Mouse (Mus musculus): ENCODE measurements at regions not wholly inside any gene's neighbourhood (a gene's known extent, or its start where the extent isn't known, plus 50 kb on each side); places are given as distances from the start of the nearest gene placed in this dataset.

GRCm38 (mm10) chr12:16210111-16210510 is 393.4 kb upstream of the Trib2 start:
- intact Hi-C loops (cut with DNase I), result no loop called here
- no peak for DNase-seq

DNA sequence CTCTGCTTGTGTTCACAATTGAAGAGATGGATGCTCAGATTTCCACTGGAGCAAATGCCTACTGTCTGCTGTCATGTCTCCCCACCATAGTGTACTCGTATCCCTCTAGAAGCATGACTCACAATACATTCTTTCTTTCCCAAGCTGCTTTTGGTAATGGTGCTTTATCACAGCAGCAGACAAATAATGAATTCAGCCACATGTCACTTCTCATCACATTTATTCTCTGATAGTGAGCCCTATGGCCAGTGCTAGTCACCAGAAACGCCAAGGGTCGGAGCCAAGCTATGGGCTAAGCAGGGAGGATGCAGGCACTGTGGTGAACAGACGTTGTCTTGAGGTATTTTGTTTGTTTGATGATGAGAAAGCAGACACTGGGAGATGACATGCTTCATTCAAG is 388.2 kb upstream of the Trib2 start:
- intact Hi-C loops (cut with DNase I), result no loop called here
- DNase-seq, result no peak

- intact Hi-C loops (cut with DNase I), result no loop called here
- no peak for DNase-seq
These were observed 380.2 kb upstream of the Trib2 start for GRCm38 (mm10) chr12:16196917-16197316.

GRCm38 (mm10) chr12:16191803-16192389 is 375.2 kb upstream of the Trib2 start:
- intact Hi-C loops (cut with DNase I), result no loop called here
- DNase-seq, result no peak

GRCm38 (mm10) chr12:16190706-16191105 is 374.0 kb upstream of the Trib2 start:
- intact Hi-C loops (cut with DNase I), result no loop called here
- DNase-seq, result peak; percentile 55 to 56

GRCm38 (mm10) chr12:16189441-16189840 is 372.7 kb upstream of the Trib2 start:
- intact Hi-C loops (cut with DNase I), result loop anchor here (2.0 to 10.0 kb wide), 3 partner anchors 31 to 655 kb away; no protein-coding TSS in a partner anchor
- peak; percentile 62 to 66 for DNase-seq

GRCm38 (mm10) chr12:16185976-16186515 is 369.3 kb upstream of the Trib2 start:
- DNase-seq, result peak in 1 of 2 experiments; percentile 46
- intact Hi-C loops (cut with DNase I), result loop anchor here (1.0 to 10.0 kb wide), 3 partner anchors 169 to 651 kb away; partner anchors contain the start of gene Trib2

DNA sequence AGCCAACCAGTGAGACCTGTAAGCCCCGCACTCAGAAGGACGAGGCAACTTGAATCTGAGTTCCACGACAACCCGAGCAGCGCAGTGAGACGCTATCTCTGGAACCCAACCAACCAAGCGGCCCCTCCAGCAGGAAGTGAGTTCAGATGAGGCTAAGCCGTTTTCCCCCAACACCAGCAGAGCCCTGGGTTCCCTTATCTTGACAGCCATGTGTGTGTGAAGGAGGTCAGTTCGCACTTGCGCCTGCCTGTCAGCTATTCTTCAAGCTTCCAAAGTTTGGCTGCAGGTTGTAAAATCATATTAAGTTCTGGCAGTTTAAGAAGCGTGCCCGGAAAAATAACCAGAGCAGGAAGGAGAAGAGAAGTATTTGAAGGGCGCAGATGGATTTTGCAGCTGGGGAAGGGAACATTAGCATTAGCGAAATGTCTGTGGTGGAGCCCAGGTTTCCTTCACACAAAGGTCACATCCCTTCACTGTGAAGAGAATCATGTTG is 368.8 kb upstream of the Trib2 start:
- DNase-seq, result peak; percentile 82 to 85
- intact Hi-C loops (cut with DNase I), result loop anchor here (5.0 to 10.0 kb wide), 2 partner anchors 168 to 651 kb away; no protein-coding TSS in a partner anchor

- intact Hi-C loops (cut with DNase I), result loop anchor here (10.0 kb wide), 1 partner anchor 648 kb away; no protein-coding TSS in a partner anchor
These were observed 366.3 kb upstream of the Trib2 start for GRCm38 (mm10) chr12:16183055-16183454.

GRCm38 (mm10) chr12:16181599-16181998 is 364.9 kb upstream of the Trib2 start:
- intact Hi-C loops (cut with DNase I), result loop anchor here (10.0 kb wide), 1 partner anchor 647 kb away; no protein-coding TSS in a partner anchor
- no peak for DNase-seq

More at GRCm38 (mm10) chr12:16183055-16183454, 366.3 kb upstream of the Trib2 start:
- DNase-seq, result peak in 1 of 2 experiments; percentile 11

DNA sequence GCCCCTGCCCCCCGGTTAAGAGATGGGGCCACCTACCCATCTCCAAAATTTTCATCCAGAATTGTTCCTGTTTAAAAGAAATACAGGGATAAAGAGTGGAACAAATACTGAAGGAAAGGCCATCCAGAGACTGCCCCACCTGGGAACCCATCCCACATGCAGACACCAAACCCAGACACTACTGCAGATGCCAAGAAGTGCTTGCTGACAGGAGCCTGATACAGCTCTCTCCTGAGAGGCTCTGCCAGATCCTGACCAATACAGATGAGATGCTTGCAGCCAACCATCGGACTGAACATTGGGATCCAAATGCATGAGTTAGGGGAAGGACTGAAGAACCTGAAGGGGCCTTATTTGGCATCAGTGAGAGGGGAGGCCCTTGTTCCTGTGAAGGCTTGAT is 363.2 kb upstream of the Trib2 start:
- DNase-seq, result no peak
- intact Hi-C loops (cut with DNase I), result loop anchor here (10.0 kb wide), 1 partner anchor 645 kb away; no protein-coding TSS in a partner anchor

DNA sequence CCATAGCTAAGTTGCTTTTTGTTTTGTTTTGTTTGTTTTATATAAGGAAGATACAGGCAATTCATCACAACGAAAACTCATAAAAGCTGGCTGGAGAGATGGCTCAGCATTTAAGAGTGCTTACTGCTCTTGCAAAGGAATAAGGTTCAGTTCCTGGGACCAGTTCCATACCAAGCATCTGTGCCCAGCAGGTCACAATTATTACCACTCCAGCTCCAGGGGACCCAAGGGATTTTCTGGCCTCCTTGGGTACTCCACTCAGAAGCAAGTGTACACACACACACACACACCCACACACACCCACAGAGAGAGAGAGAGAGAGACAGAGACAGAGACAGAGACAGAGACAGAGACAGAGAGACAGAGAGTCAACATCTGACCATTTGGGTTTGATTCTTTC is 359.6 kb upstream of the Trib2 start:
- no peak for DNase-seq
- intact Hi-C loops (cut with DNase I), result no loop called here

DNA sequence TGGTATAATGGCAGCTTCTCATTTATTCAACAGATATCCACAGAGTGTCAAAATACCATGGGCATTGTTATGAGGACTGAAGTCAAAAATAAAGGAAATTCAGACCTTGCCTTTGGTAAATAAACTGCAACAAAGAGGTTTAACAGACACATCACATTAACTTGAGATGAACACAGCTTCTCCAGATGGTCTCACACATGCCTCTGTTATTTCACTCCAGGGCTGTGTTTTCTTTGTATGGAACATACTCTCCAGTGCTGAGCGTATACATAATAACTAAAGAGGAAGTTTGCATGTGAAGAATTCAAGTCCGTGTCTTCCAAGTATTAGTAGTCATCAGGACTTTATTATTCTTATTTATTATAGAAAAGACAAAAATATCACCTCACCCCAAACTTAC is 355.5 kb upstream of the Trib2 start:
- DNase-seq, result no peak
- intact Hi-C loops (cut with DNase I), result no loop called here

DNA sequence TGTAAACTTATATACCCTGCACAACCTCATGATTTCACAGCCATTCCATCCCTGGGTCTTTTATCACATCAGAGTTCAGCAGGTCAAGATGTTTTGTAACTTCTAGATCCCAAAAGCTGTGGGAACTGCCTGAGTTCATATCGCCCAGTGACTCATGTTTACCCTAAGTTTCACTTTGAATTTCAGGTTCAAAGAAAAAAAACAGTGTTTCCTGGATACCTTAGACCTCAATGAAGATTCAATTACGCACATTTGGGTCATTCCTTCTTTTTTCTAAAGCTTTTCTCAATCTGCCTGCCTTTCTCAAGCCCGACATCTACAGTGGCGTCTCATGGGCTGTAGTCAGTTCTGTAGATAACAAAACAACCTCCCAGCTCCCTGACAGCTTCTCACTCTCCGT is 354.9 kb upstream of the Trib2 start:
- intact Hi-C loops (cut with DNase I), result no loop called here
- no peak for DNase-seq

DNA sequence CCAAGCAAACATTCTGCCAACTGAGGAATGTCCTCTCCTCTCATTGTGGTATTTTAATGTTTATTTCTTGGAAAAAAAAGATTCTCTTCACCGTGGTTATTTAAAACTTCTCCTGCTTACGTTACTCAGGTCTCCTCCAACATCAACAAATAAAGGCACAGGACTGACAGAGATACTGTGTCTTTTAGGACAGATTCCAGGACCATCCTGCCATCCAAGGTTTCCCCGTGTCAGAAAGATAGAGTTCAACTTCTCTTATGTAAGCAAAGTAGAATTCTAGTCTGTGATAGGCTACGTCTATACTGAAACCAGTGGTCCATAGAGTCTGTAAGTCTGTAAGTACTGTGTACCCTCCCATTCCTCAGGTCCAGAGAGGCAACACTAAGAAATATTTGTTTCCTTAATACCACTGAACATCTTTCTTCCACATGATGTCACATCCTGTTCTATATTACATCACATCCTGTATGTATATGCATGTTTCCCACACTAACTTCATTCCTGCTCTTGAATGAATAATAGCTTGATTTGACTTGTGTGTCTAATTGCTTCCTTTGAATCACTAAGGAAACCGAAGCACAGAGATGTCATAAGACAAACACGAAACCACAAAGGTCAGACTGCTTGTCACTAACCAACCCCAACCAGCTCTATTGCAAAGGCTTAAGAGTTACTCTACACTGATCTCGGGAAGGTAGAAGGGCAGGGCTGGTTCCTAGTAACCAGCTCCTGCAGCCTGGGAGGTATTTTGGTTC is 353.2 kb upstream of the Trib2 start:
- intact Hi-C loops (cut with DNase I), result no loop called here

DNA sequence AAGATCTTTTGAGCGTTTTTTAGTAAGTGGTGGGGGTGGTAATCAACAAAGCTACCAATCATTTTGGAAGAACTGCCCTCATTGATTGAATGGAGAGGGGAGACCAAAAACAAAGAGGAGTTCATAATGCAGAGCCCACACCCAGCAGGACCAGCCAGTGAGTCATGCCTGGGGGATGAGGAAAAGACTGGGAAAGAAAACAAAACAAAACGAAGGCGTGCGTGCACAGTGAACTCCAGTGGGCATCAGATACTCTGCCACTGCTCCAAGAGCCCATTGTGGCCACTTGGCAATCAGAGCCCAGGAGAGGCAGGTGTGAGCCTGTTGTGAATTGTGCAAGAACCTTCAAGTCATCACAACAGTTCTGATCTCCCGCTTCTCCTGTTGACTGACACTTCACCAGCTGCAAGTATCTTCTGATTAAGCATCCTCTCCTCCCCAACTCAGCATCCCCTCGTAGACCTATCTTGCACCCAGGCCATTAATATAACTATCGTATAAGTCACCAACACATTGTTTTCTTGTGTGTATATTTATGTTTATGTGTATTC is 351.1 kb upstream of the Trib2 start:
- intact Hi-C loops (cut with DNase I), result no loop called here
- no peak for DNase-seq

More for the DNA sequence above, 353.2 kb upstream of the Trib2 start:
- DNase-seq, result no peak

DNA sequence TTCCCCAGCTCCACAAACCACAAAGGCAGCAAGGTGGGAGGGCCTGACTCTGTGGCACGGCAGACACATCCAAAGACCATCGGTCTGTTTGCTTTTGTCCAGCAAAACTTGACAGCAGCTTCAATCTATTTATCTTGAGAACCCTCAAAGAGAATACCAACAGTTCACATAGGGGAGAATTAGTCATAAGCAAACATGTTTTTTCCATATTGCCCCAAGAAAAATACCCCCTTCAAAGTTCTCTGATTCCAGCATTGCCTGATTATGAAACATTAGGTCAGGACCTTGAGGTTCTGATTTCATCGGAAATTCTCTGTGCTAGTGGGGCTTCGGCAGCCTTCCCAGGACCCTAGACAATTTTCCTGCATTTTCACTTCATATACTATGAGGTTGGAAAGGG is 348.4 kb upstream of the Trib2 start:
- DNase-seq, result no peak
- intact Hi-C loops (cut with DNase I), result no loop called here

- intact Hi-C loops (cut with DNase I), result no loop called here
- no peak for DNase-seq
These were observed 345.2 kb upstream of the Trib2 start for GRCm38 (mm10) chr12:16161947-16162346.

DNA sequence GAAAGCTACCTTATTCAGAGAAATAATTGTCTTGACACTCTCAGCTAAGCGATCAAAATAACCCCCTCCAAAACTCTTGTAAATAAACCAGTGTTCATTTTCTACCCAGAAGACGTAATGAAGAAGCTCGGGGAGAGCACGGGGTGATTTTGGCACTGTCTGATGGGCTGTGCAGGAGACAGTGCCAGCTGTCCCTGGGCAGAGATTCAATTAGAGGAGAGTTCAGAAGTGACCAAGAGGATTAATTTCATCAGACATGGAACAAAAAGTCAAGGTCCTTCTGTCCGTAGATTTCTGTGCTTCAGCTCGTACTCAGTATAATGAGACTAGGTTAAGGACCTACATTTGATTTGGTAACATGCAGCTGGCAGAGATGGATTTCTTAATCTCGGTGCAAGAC is 341.2 kb upstream of the Trib2 start:
- peak; percentile 79 to 81 for DNase-seq
- intact Hi-C loops (cut with DNase I), result loop anchor here (5.0 kb wide), 1 partner anchor 341 kb away; the partner anchor contains the start of gene Trib2

DNA sequence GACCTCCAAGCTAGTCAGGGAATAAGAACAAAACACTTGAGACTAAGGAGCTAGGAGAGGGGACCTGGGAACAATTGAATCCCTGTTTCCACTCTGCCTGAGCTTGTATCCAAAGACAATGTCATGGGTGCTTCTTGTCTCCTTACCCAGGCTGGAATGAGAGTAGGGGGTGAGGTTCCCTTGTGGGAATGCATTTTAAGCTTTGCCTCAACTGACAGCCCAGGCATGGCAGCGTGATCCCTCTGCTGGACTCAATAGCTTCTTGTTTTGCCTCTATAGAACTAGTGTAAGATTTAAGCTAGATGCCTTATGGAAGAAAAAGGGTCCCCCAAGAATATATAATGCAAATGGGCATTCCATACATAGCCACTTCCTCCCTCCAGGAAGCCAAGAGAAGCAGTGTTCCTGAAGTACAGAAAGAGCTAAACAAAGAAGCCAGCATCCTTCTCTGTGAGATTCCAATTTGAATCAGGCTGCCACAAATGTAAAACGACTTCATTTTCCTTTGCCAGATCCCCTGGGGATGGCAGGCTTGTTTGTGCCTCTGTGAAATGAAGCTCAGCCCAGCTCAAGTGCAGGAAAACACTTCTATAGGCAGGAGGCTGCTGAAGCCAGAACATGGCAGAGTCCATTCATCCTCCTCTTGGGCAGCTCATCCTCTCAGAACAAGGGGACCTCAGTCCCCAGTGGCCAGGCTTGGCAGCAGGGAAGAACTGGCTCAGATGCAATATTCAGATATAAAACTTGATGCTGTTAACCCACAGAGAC is 339.3 kb upstream of the Trib2 start:
- intact Hi-C loops (cut with DNase I), result loop anchor here (5.0 kb wide), 1 partner anchor 339 kb away; the partner anchor contains the start of gene Trib2
- no peak for DNase-seq
